Mouse (Mus musculus) cortical plate, adult 2 months (tissue): Measurements from ENCODE around the gene Wipi1.

Experiments used
- CTCF ChIP-seq: fragments of 200-500 bp; IDR thresholded peaks from 2 replicates; pipeline ENCODE4 v1.5.1; 2011; ENCODE audit warnings: mild to moderate bottlenecking, control low read depth, low read length; ENCODE audit not compliant: insufficient read depth; ENCODE audit errors: extremely low read depth
- POLR2A ChIP-seq: fragments of 200-500 bp; IDR thresholded peaks from 2 replicates; pipeline ENCODE4 v1.6.1; 2011; ENCODE audit warnings: mild to moderate bottlenecking, low read length, control low read depth; ENCODE audit not compliant: insufficient read depth; ENCODE audit errors: extremely low read depth

- TF ChIP-seq CTCF (no peak), POLR2A (no peak)
Measured at GRCm38 (mm10) chr11:109610795-109611302, 918 bp downstream of the Wipi1 start.
